In the genomic region with DNA sequence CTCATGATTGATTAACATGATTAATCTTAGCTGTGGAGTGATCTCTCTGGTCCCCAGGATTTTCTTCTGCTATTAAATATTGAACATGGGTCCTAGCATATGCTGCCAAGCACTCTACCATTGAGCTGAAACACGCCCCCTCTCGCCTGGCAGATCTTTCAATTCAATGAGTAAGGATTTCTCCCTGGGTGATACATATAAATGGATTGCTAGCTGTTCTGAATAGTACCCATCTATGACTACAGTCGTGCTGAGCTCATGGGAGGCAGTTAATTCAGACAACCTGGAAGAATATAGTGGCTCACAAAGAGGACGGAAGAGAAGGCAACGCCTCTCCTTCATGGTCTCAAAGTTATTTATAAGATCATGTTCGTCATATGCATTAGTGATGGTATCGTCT, we compare ENCODE assay signal across 16 mouse cellular contexts.
"Had no signal": no experiment of that assay in that cellular context is flagged by ENCODE, and none has a peak within 500 bp of the region (broad histone marks: within the 10 kb centered on the region; RNA-seq: fewer than 3 reads in every experiment).

No protein-coding gene starts in this region.

- ATAC-seq: hindbrain, embryonic 16.5 days; inflammation-experienced regulatory T-cells, adult 6 months; intestine, embryonic 15.5 days; intestine, postnatal 0 days; liver, embryonic 12.5 days had no signal

- DNase-seq: gastrocnemius, adult 2 months; gastrocnemius, postnatal 10 days; gastrocnemius, postnatal 25 days; heart, adult 2 months; heart, postnatal 10 days; heart, postnatal 4 days; kidney, adult 18-20 months; kidney, adult 8-10 months; kidney, postnatal 10 days; kidney, postnatal 25 days; kidney, postnatal 4 days had no signal
